In genomic region chr14:51483671-51484070, GRCm38 (mm10) we compare ENCODE assay signal across 42 mouse cellular contexts. TPM values are rescaled to one million over a fixed set of nuclear protein-coding genes. Genes with fewer than 3 reads are reported as not detected.
"Had no signal": no experiment of that assay in that cellular context is flagged by ENCODE, and none has a peak within 500 bp of the region (broad histone marks: within the 10 kb centered on the region; RNA-seq: fewer than 3 reads in every experiment).

No protein-coding gene starts in this region.

- H3K4me3 ChIP-seq: heart, embryonic 13.5 days; heart, embryonic 15.5 days; hindbrain, embryonic 10.5 days; hindbrain, embryonic 12.5 days; intestine, embryonic 15.5 days; limb, embryonic 13.5 days; limb, embryonic 15.5 days; liver, embryonic 12.5 days had no signal

- H3K36me3 ChIP-seq: heart, embryonic 13.5 days; heart, embryonic 15.5 days; hindbrain, embryonic 10.5 days; hindbrain, embryonic 12.5 days; intestine, embryonic 15.5 days; limb, embryonic 13.5 days; limb, embryonic 15.5 days; liver, embryonic 12.5 days had no signal

- H3K4me2 ChIP-seq: heart, embryonic 11.5 days; heart, embryonic 13.5 days; heart, embryonic 15.5 days; hindbrain, embryonic 12.5 days; hindbrain, embryonic 14.5 days; intestine, embryonic 15.5 days; limb, embryonic 13.5 days; limb, embryonic 15.5 days; liver, embryonic 12.5 days had no signal

- DNase-seq: gastrocnemius, postnatal 14 days; gastrocnemius, postnatal 36 days; heart, adult 18-20 months; heart, postnatal 14 days; heart, postnatal 36 days; kidney, adult 18-20 months; kidney, adult 8-10 months; kidney, postnatal 10 days; kidney, postnatal 25 days; kidney, postnatal 4 days; layer of hippocampus, adult 9-11 months; layer of hippocampus, postnatal 36 days; left cerebral cortex, postnatal 4 days had no signal

- H3K27me3 ChIP-seq: heart, embryonic 13.5 days; heart, embryonic 15.5 days; hindbrain, embryonic 12.5 days; intestine, embryonic 15.5 days; limb, embryonic 13.5 days; limb, embryonic 15.5 days; liver, embryonic 12.5 days had no signal

RNA-seq across cellular contexts. Expression of gene Vmn2r89, which starts 32.0 kb away (rescaled TPM):
- total RNA-seq: gastrocnemius, adult 18-20 months; gastrocnemius, adult 8-10 months; gastrocnemius, postnatal 14 days; gastrocnemius, postnatal 36 days; heart, adult 18-20 months; heart, adult 8-10 months; heart, postnatal 14 days; heart, postnatal 36 days; layer of hippocampus, adult 8-10 months; layer of hippocampus, postnatal 14 days; layer of hippocampus, postnatal 36 days; left cerebral cortex, adult 18-20 months; left cerebral cortex, adult 8-10 months; left cerebral cortex, postnatal 10 days; left cerebral cortex, postnatal 25 days; left cerebral cortex, postnatal 4 days; liver, adult 2 months had no signal
- polyA plus RNA-seq: gonadal fat pad, adult 2 months; heart, embryonic 11.5 days; heart, embryonic 13.5 days; heart, embryonic 15.5 days; heart, postnatal 0 days; hindbrain, embryonic 10.5 days; hindbrain, embryonic 12.5 days; hindbrain, embryonic 14.5 days; hindbrain, embryonic 16.5 days; intestine, embryonic 15.5 days; intestine, postnatal 0 days; kidney, embryonic 14.5 days; kidney, embryonic 16.5 days; limb, embryonic 11.5 days; limb, embryonic 13.5 days; limb, embryonic 15.5 days; liver, adult 2 months; liver, embryonic 12.5 days; liver, embryonic 14.5 days; liver, embryonic 16.5 days had no signal
